Mouse (Mus musculus) heart, embryonic 12.5 days (tissue): ENCODE results near the gene Fam199x. TPM values are rescaled to one million over a fixed set of nuclear protein-coding genes. Genes with fewer than 3 reads are reported as not detected.

Source experiments
- ATAC-seq: fragments of 200-750 bp; cut with Nextera tagmentation; 2 replicates; pipeline ENCODE4 v1.8.0; 2017; ENCODE audit warnings: moderate TSS enrichment, moderate library complexity; ENCODE audit not compliant: insufficient number of reproducible peaks, low FRiP score
- H3K27ac ChIP-seq: fragments of 300-500 bp; sonication (generic); 2 replicates; pipeline ENCODE4 v1.5.1; 2016; ENCODE audit warnings: mild to moderate bottlenecking, moderate library complexity; ENCODE audit not compliant: poor library complexity, severe bottlenecking
- H3K27me3 ChIP-seq: fragments of 300-500 bp; sonication (generic); replicated peaks from 2 replicates; pipeline ENCODE4 v1.6.1; 2016; ENCODE audit warnings: mild to moderate bottlenecking, moderate library complexity
- H3K36me3 ChIP-seq: fragments of 300-500 bp; sonication (generic); 2 replicates; pipeline ENCODE4 v1.6.1; 2016; ENCODE audit warnings: mild to moderate bottlenecking, moderate library complexity
- H3K4me1 ChIP-seq: fragments of 300-500 bp; sonication (generic); replicated peaks from 2 replicates; pipeline ENCODE4 v1.6.1; 2016; ENCODE audit warnings: mild to moderate bottlenecking
- H3K4me2 ChIP-seq: fragments of 300-500 bp; sonication (generic); 2 replicates; pipeline ENCODE4 v1.6.1; 2016; ENCODE audit warnings: mild to moderate bottlenecking, moderate library complexity
- H3K4me3 ChIP-seq: fragments of 300-500 bp; sonication (generic); 2 replicates; pipeline ENCODE4 v1.5.1; 2016; ENCODE audit warnings: mild to moderate bottlenecking
- H3K9ac ChIP-seq: fragments of 300-500 bp; sonication (generic); 2 replicates; pipeline ENCODE4 v1.6.1; 2016; ENCODE audit warnings: mild to moderate bottlenecking, moderate library complexity
- H3K9me3 ChIP-seq: fragments of 300-500 bp; sonication (generic); replicated peaks from 2 replicates; pipeline ENCODE4 v1.6.1; 2016; ENCODE audit warnings: mild to moderate bottlenecking, moderate library complexity
- WGBS: fragments of 180-500 bp; shearing (Covaris S2); methylation state at CpG from one replicate; pipeline ENCODE4 v1.1.7; 2016; 5-methylcytosine and 5-hydroxymethylcytosine counted together
- polyA plus RNA-seq: library from polyadenylated mRNA; unstranded; fragments of >200 nt; fragmentation: Nextera tagmentation; extraction: Ambion mirVana; gene quantifications from 2 replicates; pipeline ENCODE4 v1.2.1, GENCODE M21; 2016

Fam199x gene
- 7.8 and 8.4 TPM in 2 replicates for polyA plus RNA-seq

DNA sequence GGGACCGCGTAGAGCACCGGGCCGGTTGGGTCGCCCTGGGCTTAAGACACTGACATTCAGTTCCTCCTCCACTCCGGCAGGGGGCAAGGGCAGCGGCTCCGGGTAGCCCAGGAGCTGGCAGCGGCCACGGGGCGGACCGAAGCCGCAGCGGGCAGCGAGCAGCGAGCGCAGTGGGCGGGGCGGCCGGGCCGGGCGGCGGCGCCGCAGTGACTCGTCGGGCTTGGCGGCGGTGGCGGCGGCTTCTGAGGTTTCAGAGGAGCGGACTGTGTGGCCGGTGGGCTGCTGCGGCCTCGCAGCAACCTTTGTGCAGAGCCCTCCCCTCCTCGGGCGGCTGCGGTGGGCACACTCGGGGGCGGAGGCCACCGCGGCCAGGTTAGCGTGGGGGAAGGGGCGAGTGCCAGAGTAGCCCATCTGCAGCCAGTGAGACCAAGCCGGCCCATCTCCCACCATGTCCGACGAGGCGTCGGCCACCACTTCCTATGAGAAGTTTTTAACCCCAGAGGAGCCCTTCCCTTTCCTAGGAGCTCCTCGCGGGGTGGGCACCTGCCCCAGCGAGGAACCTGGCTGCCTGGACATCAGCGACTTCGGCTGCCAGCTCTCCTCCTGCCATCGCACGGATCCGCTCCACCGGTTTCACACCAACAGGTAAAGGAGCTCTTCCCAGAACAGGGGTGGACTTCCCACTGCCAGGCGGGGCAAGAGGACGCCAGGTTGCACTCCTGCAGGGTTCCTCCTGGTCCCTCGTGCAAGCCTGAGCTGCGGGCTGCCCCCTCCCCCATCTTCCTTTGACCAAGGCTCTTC lies at the start of gene Fam199x:
Fam199x (plus strand) TSS at position 170 of the 801 bp plus-strand sequence.
- Histone ChIP-seq H3K27ac (peak within 1 kb of the TSS; percentile 47; the same call in 1 of the 2 replicates), H3K4me2 (peak within 1 kb of the TSS; percentile 73), H3K4me3 (peak within 1 kb of the TSS; percentile 87), H3K27me3 (0 out of 2 replicates have a peak, but pooled peaks cover 6% of the 10 kb centered on the region), H3K36me3 (no peaks in the 10 kb centered on the region), H3K9ac (peak within 1 kb of the TSS; percentile 85), H3K9me3 (no peaks in the 10 kb centered on the region), H3K4me1 (no peaks in the 10 kb centered on the region)
- 8% methylated on average over 48 of the region's 62 CpGs for WGBS
- ATAC-seq = peak; percentile 93

GRCm38 (mm10) chrX:137015099-137015709 lies 34.2 kb upstream of the Fam199x start:
- no peaks in the 10 kb centered on the region for H3K9me3 ChIP-seq
- H3K4me2 ChIP-seq = no peak overlapping the region
- no peak overlapping the region for H3K9ac ChIP-seq
- H3K4me1 ChIP-seq = no peaks in the 10 kb centered on the region
- ATAC-seq = no peak
- 0 out of 2 replicates have a peak, but pooled peaks cover 4% of the 10 kb centered on the region for H3K36me3 ChIP-seq
- 53% methylated on average over 6 of the region's 6 CpGs for WGBS
- no peak overlapping the region for H3K4me3 ChIP-seq
- no peak overlapping the region for H3K27ac ChIP-seq
- no peaks in the 10 kb centered on the region for H3K27me3 ChIP-seq

- 0 out of 2 replicates have a peak, but pooled peaks cover 2% of the 10 kb centered on the region for H3K4me1 ChIP-seq
- H3K9ac ChIP-seq = no peak overlapping the region
- no peaks in the 10 kb centered on the region for H3K27me3 ChIP-seq
- H3K4me2 ChIP-seq = no peak overlapping the region
- WGBS = 75% methylated on average over 1 of the region's 1 CpGs
- no peak overlapping the region for H3K4me3 ChIP-seq
- H3K9me3 ChIP-seq = no peaks in the 10 kb centered on the region
- ATAC-seq = no peak
- H3K36me3 ChIP-seq = 0 out of 2 replicates have a peak, but pooled peaks cover 8% of the 10 kb centered on the region
- no peak overlapping the region for H3K27ac ChIP-seq
These were observed 31.7 kb upstream of the Fam199x start for GRCm38 (mm10) chrX:137017668-137018067.

- H3K36me3 ChIP-seq = 0 out of 2 replicates have a peak, but pooled peaks cover 7% of the 10 kb centered on the region
- WGBS = 20% methylated on average over 1 of the region's 1 CpGs
- no peak overlapping the region for H3K9ac ChIP-seq
- no peak for ATAC-seq
- H3K4me2 ChIP-seq = no peak overlapping the region
- no peak overlapping the region for H3K27ac ChIP-seq
- H3K27me3 ChIP-seq = no peaks in the 10 kb centered on the region
- H3K9me3 ChIP-seq = no peaks in the 10 kb centered on the region
- H3K4me3 ChIP-seq = no peak overlapping the region
- H3K4me1 ChIP-seq = 0 out of 2 replicates have a peak, but pooled peaks cover 2% of the 10 kb centered on the region
These were observed 30.1 kb upstream of the Fam199x start for GRCm38 (mm10) chrX:137019310-137019709.

DNA sequence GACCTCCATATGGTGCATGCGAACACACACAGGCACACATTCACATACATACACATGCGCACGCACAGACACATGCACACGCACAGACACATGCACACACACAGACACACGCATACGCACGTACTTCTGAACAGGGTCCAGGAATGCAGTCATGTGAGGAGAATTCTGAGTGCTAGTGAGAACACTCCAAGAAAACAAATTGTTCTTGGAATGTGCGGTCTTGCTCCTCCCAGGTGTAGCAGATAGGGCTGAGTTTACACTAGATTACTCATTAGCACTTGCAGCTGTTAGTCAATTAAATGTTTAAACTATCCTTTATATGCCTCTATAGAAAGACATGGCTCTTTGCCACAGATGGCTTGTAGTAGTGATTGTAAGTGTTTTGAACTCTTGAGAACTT lies 18.5 kb upstream of the Fam199x start:
- no peak overlapping the region for H3K4me3 ChIP-seq
- no peak overlapping the region for H3K27ac ChIP-seq
- H3K4me2 ChIP-seq = no peak overlapping the region
- no peaks in the 10 kb centered on the region for H3K9me3 ChIP-seq
- WGBS = 91% methylated on average over 8 of the region's 8 CpGs
- H3K27me3 ChIP-seq = no peaks in the 10 kb centered on the region
- no peak overlapping the region for H3K9ac ChIP-seq
- H3K36me3 ChIP-seq = no peaks in the 10 kb centered on the region; the same call in 1 of the 2 replicates
- no peaks in the 10 kb centered on the region for H3K4me1 ChIP-seq
- ATAC-seq = no peak

DNA sequence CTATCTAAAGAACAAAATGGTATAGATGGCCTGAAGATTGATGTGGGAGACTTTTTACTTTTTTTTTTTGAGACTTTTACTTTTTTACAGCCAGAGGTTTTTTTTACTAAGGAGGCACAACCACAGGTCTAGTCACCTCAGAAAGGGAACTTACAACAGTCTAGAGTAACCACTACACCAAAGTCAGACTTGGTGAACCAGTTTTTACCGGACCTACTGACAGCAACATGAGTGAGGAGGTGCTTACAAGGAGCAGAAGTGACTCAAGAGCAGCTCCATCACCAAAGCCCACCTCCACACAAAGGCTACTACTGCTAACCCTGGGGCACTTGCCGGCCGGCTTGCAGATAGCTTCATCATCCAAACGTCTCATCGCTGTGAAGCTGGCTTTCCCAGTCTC lies 17.7 kb upstream of the Fam199x start:
- Histone ChIP-seq H3K4me3 (no peak overlapping the region), H3K9me3 (no peaks in the 10 kb centered on the region), H3K36me3 (no peaks in the 10 kb centered on the region; the same call in 1 of the 2 replicates), H3K4me1 (no peaks in the 10 kb centered on the region), H3K4me2 (no peak overlapping the region), H3K9ac (no peak overlapping the region), H3K27me3 (no peaks in the 10 kb centered on the region), H3K27ac (no peak overlapping the region)
- no peak for ATAC-seq
- WGBS = 82% methylated on average over 5 of the region's 5 CpGs

DNA sequence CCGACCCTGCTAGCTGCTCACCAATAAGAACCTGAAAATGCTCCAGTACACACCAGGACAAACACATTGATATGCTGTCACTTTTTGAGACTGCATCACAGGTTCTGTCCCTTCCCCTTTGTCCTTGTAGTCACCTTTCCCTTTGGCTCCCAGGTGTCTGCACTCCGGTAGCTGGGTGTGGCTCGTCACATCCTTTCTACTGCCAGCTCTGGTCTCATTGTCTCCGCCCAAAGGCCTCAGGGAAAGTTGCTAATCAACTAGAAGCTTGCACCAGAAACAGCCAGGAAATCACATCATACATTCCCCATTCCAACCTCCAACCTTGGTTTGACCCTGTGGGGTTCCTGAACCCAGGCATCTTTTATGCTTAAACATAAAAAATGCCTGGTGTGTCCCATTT lies 15.1 kb upstream of the Fam199x start:
- no peak for ATAC-seq
- H3K9ac ChIP-seq = no peak overlapping the region
- WGBS = 71% methylated on average over 4 of the region's 4 CpGs
- no peak overlapping the region for H3K27ac ChIP-seq
- no peaks in the 10 kb centered on the region for H3K9me3 ChIP-seq
- H3K27me3 ChIP-seq = no peaks in the 10 kb centered on the region
- H3K4me3 ChIP-seq = no peak overlapping the region
- no peaks in the 10 kb centered on the region for H3K4me1 ChIP-seq
- no peaks in the 10 kb centered on the region for H3K36me3 ChIP-seq
- H3K4me2 ChIP-seq = no peak overlapping the region

DNA sequence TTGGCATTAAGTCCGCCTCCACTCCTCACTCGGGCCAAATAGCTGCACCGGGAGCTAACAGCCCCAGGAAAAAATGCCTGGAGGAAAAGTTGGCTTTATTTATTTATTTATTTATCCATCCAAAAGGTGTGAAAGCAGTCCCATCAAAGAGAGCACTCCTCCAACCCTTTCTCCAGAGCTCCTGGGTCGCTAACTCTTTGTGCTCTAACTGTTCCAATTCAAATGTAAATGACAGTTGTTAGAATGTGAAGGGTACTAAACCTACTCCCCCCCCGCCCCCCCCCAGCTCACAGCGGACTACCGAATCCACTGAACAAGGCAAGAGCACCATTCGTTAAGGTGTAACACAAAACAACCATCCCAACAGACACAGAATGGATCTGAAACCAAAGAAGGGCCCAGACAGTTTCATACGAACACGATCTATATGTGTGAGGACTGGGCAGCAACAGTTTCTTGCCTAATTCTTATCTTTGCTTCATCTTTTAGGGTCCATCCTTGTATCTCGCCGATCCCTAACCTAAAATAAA lies 11.9 kb upstream of the Fam199x start:
- H3K27ac ChIP-seq = no peak overlapping the region

DNA sequence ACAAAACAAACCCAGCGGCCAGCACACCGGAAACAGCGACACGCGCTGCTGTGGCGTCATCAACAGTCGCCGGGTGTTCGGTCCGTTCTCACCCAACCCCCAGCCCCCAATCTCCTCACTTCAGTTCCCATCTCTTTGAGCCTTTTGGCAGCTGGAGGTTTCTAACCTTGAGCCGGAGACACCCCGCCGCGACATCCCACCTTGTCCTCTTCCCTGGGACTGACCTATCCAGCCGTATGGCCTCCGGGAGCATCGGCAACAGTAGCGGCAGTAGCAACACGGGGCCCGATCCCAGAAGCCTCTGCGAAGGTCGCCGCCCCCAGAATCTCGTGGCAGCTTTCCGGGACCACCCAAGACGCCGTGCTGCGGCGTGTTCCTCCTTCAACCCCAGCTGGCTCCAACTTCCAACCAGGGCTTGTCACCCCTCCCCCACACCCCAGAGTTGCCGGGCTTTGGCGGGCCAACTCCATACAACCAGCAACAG lies 11.4 kb upstream of the Fam199x start, which contains the start of gene Slc25a53:
Slc25a53 (minus strand) TSS at position 303 of the 484 bp plus-strand sequence.
- WGBS = 15% methylated on average over 31 of the region's 31 CpGs
- peak within 1 kb of the TSS; percentile 83 for H3K27ac ChIP-seq
- H3K36me3 ChIP-seq = no peaks in the 10 kb centered on the region
- peak within 1 kb of the TSS; percentile 74 for H3K9ac ChIP-seq
- H3K4me3 ChIP-seq = peak within 1 kb of the TSS; percentile 59
- H3K4me1 ChIP-seq = no peaks in the 10 kb centered on the region
- H3K27me3 ChIP-seq = no peaks in the 10 kb centered on the region
- peak; percentile 87 for ATAC-seq
- peak within 1 kb of the TSS; percentile 77 for H3K4me2 ChIP-seq
- no peaks in the 10 kb centered on the region for H3K9me3 ChIP-seq

More for the DNA sequence above, 11.9 kb upstream of the Fam199x start:
- H3K27me3 ChIP-seq = no peaks in the 10 kb centered on the region
- no peak for ATAC-seq
- H3K4me3 ChIP-seq = peak overlapping the region; percentile 59
- no peaks in the 10 kb centered on the region for H3K36me3 ChIP-seq
- peak overlapping the region; percentile 74 for H3K9ac ChIP-seq
- H3K9me3 ChIP-seq = no peaks in the 10 kb centered on the region
- WGBS = 18% methylated on average over 12 of the region's 12 CpGs
- H3K4me1 ChIP-seq = no peaks in the 10 kb centered on the region
- peak overlapping the region; percentile 77 for H3K4me2 ChIP-seq

- H3K27ac ChIP-seq = peak overlapping the region; percentile 83; the same call in 1 of the 2 replicates
- ATAC-seq = no peak
- H3K9ac ChIP-seq = no peak overlapping the region
These were observed 10.9 kb upstream of the Fam199x start for GRCm38 (mm10) chrX:137038502-137038901.

DNA sequence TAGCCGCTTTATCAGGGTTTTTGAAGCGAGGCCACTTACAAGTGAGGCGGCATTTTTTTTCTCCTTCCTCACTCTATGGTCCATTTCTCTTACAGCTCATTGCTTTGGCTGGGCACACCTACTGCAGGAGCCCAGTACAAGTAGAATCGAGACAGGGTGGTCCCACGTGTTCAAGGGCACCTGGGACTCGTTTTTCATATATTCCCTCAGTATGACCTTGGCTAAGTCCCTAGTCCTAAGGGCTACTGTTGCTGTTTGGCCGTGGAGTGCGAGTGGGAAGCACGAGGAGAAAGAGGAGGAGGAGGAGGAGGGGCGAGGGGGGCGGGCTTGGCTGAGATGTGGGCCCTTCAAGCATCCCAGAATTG lies 352 bp upstream of the Fam199x start:
- H3K4me2 ChIP-seq = peak overlapping the region; percentile 73
- no peaks in the 10 kb centered on the region for H3K36me3 ChIP-seq
- H3K9me3 ChIP-seq = no peaks in the 10 kb centered on the region
- peak overlapping the region; percentile 87 for H3K4me3 ChIP-seq
- no peaks in the 10 kb centered on the region for H3K4me1 ChIP-seq
- H3K27me3 ChIP-seq = 0 out of 2 replicates have a peak, but pooled peaks cover 6% of the 10 kb centered on the region
- H3K9ac ChIP-seq = peak overlapping the region; percentile 85; the same call in 1 of the 2 replicates
- H3K27ac ChIP-seq = no peak overlapping the region
- WGBS = 13% methylated on average over 10 of the region's 11 CpGs
- ATAC-seq = no peak

More at GRCm38 (mm10) chrX:137038502-137038901, 10.9 kb upstream of the Fam199x start:
- Histone ChIP-seq H3K27me3 (no peaks in the 10 kb centered on the region), H3K4me2 (peak overlapping the region; percentile 53), H3K36me3 (no peaks in the 10 kb centered on the region), H3K4me3 (peak overlapping the region; percentile 59), H3K4me1 (no peaks in the 10 kb centered on the region), H3K9me3 (no peaks in the 10 kb centered on the region)
- WGBS = 35% methylated on average over 7 of the region's 7 CpGs
